In the genomic region with DNA sequence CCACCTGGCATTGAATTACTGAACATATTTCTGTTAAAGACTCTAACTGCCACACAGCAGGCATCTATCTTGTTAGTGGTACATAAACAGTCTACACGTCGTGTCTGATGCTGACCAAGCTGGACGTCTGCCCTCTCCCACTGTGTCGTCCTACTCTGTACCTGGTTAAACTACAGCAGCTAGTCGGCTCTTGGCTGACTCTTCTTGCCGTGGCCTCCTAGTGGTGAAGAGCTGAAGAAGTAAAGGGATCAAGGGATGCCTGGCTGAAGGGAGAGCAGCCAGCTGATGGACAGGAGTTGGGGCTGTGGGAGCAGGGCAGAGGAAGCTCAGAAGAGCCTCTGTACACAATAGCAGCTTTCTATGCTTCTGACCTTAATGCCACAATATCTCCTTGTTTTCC, we compare ENCODE assay signal across 9 mouse cellular contexts. TPM values are rescaled to one million over a fixed set of nuclear protein-coding genes. Genes with fewer than 3 reads are reported as not detected.
DNase-seq lines count a peak whose midpoint lies in the region; ATAC-seq lines count a peak whose summit lies in the region.
"Had no signal": no experiment of that assay in that cellular context is flagged by ENCODE, and none has a peak within 500 bp of the region (broad histone marks: within the 10 kb centered on the region; RNA-seq: fewer than 3 reads in every experiment).

No protein-coding gene starts in this region.

- intact Hi-C loops in heart, postnatal 10 days (cut with DNase I) = no loop called here

- ATAC-seq in erythroblast, adult 5-6 weeks (replicated peaks; ENCODE audit: low FRiP score, poor library complexity, severe bottlenecking) = peak; percentile 62; the same call in 1 of the 2 replicates

- DNase-seq in heart, postnatal 10 days = peak; percentile 46 to 47
- DNase-seq in heart, adult 9 months (ENCODE audit: low spot score in 2 of 2) = no peak
- peak; percentile 59 for DNase-seq in 3T3-L1 (ENCODE audit: low read depth, low spot score)
- DNase-seq in NIH3T3 (ENCODE audit: low read depth) = peak; percentile 43
- DNase-seq in retina, postnatal 1 day = peak; percentile 39
- DNase-seq in right cerebral cortex, adult 2 months (ENCODE audit: low spot score in 2 of 2) = no peak
- no peak for DNase-seq in urinary bladder, adult 2 months (ENCODE audit: low spot score)

RNA-seq across cellular contexts. Expression of gene Il1b, which starts 22.6 kb away (rescaled TPM):
- under 1 TPM; 0.25 to 0.34 TPM for total RNA-seq in heart, postnatal 10 days (2021)
- total RNA-seq in erythroblast, adult 5-6 weeks (2015; ENCODE audit: low replicate concordance) = 1.9 and 4.0 TPM in 2 replicates
- total RNA-seq in erythroblast, adult 5-6 weeks (2017; ENCODE audit: low replicate concordance) = 2.4 and 20.9 TPM in 2 replicates
- polyA plus RNA-seq in urinary bladder, adult 2 months (2012; rRNA removed) = 0.28 and 0.49 TPM in 2 replicates
- total RNA-seq: left cerebral cortex, postnatal 10 days had no signal

Comparison
In these comparisons a context has a peak if more than half of its experiments do, and no peak if none do; other contexts are left out.
1. DNase-seq: peak in heart, postnatal 10 days (2 of 2), 3T3-L1 (single experiment), NIH3T3 (single experiment) and retina, postnatal 1 day (single experiment); none in heart, adult 9 months (0 of 2), right cerebral cortex, adult 2 months (0 of 2) and urinary bladder, adult 2 months (single experiment).